Mouse (Mus musculus) myocyte (in vitro differentiated cells): Measurements from ENCODE around the gene Runx3.

Source experiments
- MAX ChIP-seq: IDR thresholded peaks from one replicate; pipeline ENCODE4 v1.6.1; 2011; ENCODE audit warnings: low read depth, mild to moderate bottlenecking, control low read depth
- POLR2A ChIP-seq: IDR thresholded peaks from one replicate; pipeline ENCODE4 v1.6.1; 2011; ENCODE audit warnings: low read depth, mild to moderate bottlenecking, control low read depth, moderate library complexity; ENCODE audit not compliant: insufficient read length
- USF1 ChIP-seq: IDR thresholded peaks from one replicate; pipeline ENCODE4 v1.6.1; 2011; ENCODE audit warnings: low read depth, mild to moderate bottlenecking, control low read depth, moderate library complexity

DNA sequence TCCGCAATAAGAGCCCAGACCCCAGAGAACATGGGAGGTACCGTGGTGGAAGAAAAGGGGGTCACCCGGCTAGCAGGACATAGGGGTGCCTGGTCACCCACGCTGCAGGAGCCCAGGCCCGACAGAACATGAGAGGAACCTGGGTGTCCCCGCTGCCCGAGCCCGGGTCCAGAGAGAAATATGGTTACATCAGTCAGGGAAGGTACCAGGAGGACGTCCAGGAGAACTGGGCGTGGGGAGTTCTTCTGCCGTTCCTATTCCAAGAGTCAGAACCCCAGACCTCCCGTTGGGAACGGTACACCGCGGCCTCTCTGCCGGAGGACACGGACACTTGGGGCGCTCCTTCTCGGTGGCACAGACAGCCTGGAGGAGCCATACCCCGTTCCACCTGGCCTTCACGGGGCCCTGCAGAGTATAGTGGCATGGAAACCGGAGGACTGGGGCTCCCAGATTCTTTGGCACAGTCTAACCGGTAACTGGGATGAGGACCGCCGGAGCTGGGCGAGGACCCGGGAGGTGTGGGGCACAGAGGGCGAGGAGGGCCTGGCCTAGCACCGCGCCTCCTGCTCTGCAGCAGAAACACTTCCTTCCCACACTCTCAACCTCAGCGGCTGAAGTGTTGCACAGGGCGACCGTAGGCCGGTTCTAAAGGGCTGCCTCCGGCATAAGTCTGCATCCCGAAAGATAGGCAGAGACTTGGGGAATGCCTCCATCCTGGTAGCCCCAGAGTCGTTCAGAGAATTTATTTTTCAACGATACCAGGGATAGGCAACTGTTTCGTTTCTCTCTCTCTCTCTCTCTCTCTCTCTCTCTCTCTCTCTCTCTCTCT is 33.0 kb downstream of the Runx3 start:
- TF ChIP-seq POLR2A = no peak
- TF ChIP-seq USF1 = no peak
- TF ChIP-seq MAX = no peak
